Mouse (Mus musculus) Patski (cell line): ENCODE data around the gene Nupr1l. TPM values are rescaled to one million over a fixed set of nuclear protein-coding genes. Genes with fewer than 3 reads are reported as not detected.
"Not testable (repeated sequence)": the region's sequence is repeated elsewhere in the genome, so short reads cannot be mapped to it uniquely, and the experiment has no call there.

Experiments
- ATAC-seq: fragments of 100-300 bp; one replicate; pipeline ENCODE4 v1.8.0; 2021
- CTCF ChIA-PET: fragments of 350-600 bp; sonication (Branson Sonifier 250); formaldehyde crosslinking; loops from one replicate; lab custom pipeline; 2022; ENCODE audit warnings: inconsistent platforms; lab: Charles Lee
- POLR2A ChIA-PET: fragments of 350-600 bp; sonication (Branson Sonifier 250); formaldehyde crosslinking; loops from one replicate; lab custom pipeline; 2022; ENCODE audit warnings: antibody characterized with exemption, inconsistent platforms; lab: Charles Lee
- DNase-seq: peaks from one replicate; pipeline ENCODE4 v3.0.0-alpha.2; 2011; ENCODE audit warnings: low read depth, low spot score
- H3K27me3 ChIP-seq: fragments of 371-371 bp; one replicate; pipeline ENCODE4 v1.5.1; 2021
- CTCF ChIP-seq: fragments of 100-300 bp; IDR thresholded peaks from one replicate; pipeline ENCODE4 v1.5.1; 2021
- in situ Hi-C: fragments of 300-500 bp; cut with MboI; formaldehyde crosslinking; loops from 3 replicates; pipeline ENCODE4 v1.11.1; 2018; ENCODE audit warnings: low pct_unique_long_range_greater_than_20kb, mixed read lengths
- polyA plus RNA-seq: library from polyadenylated mRNA; unstranded; gene quantifications from one replicate; pipeline ENCODE4 v1.2.3, GENCODE M21; 2021

Gene Nupr1l
- polyA plus RNA-seq, 1 experiment from 2014 or later, result 5.8 TPM

DNA sequence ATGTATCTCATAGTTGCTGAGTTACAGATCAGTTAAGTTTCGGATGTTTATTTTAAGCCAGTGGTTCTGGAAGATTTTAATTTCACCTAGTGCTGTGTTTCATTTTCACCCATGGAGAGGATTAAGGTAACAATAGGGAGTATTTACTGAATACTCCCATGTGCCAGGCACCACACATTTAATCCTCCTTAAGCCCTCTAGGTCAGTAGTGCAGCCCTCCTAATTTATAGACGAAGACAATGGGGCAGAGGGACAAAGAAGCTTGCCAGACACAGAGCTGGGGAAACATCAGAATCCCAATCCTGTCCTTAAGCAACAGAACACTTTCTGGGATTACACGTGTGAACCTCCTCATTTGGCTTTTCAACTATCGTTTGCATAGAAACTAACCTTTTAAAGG, 28.6 kb downstream of the Nupr1l start:
- H3K27me3 ChIP-seq, result no peaks in the 10 kb centered on the region
- DNase-seq (no peak), ATAC-seq (no peak)
- no peak for TF ChIP-seq CTCF
- CTCF ChIA-PET, result no interaction called here
- POLR2A ChIA-PET, result no interaction called here
- in situ Hi-C loops, result no loop called here

DNA sequence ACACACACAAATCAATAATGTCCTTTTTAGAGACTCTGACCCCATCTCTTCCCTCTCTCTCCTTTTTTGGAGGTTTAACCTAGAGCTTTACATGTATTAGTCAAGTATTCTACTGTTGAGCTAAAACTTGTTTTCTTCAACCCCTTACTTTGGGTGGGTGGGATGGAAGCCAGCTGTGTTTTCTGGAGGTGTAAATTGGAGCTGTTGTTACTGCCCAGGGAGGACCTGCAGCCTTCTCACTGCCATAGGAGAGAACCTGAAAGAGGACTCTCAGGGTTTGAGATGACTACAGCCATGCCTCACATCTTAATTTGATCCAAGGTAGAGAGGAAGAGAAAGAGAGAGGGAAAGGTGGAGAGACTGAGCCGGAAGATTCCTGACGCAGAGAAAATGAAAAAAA, 31.9 kb downstream of the Nupr1l start:
- DNase-seq, result no peak
- TF ChIP-seq CTCF, result no peak
- no peak for ATAC-seq
- CTCF ChIA-PET, result interaction anchor here (0.8 to 2.9 kb wide), 8 partner anchors 9 to 96 kb away, joined by 3 to 10 read pairs (median 4); partner anchors contain the start of gene Nupr1l
- H3K27me3 ChIP-seq, result no peaks in the 10 kb centered on the region
- POLR2A ChIA-PET, result interaction anchor here (0.6 kb wide), 1 partner anchor 388 kb away, joined by 5 read pairs; no protein-coding TSS in a partner anchor
- in situ Hi-C loops, result no loop called here

DNA sequence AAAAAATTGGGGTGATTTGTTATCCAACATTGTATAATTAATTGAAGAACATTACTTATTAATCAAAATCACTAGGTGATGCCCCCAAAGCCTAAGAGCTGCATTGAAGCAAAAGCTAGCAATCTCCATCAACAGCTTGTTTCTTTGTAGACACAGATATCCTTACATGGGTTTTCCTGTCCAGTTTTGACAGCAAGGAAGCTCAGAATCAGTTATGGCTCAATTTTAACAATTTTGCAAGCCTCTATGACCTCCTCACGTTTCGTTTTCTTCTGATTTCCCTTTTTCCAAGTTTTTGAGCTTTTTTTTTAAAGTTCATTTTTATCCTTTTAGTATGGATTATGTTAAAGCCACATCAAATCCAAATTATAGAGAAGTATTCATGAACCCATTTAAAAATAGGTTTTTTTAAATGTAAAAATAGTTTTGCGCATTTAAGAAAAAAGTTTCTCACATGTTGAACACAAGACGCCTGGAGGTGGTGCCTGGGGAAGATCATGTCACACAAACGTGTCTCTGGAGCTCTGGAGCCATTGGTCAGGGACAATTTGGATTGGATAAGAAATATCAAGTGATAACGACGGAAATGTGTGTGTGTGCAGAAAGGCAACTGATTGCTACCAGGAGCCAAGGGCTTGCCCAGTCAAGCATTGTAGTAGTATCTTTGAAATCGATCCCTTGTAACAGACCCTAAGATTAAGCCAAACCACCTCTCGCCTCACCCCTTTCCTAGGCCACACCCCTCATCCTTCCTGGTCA, 32.6 kb downstream of the Nupr1l start:
- no peak for DNase-seq
- POLR2A ChIA-PET, result interaction anchor here (0.6 kb wide), 1 partner anchor 389 kb away, joined by 5 read pairs; no protein-coding TSS in a partner anchor
- in situ Hi-C loops, result no loop called here
- peak; percentile 26 for ATAC-seq
- CTCF ChIA-PET, result interaction anchor here (0.8 to 2.9 kb wide), 8 partner anchors 10 to 95 kb away, joined by 3 to 10 read pairs (median 4); partner anchors contain the start of gene Nupr1l
- no peak for TF ChIP-seq CTCF
- H3K27me3 ChIP-seq, result no peaks in the 10 kb centered on the region

DNA sequence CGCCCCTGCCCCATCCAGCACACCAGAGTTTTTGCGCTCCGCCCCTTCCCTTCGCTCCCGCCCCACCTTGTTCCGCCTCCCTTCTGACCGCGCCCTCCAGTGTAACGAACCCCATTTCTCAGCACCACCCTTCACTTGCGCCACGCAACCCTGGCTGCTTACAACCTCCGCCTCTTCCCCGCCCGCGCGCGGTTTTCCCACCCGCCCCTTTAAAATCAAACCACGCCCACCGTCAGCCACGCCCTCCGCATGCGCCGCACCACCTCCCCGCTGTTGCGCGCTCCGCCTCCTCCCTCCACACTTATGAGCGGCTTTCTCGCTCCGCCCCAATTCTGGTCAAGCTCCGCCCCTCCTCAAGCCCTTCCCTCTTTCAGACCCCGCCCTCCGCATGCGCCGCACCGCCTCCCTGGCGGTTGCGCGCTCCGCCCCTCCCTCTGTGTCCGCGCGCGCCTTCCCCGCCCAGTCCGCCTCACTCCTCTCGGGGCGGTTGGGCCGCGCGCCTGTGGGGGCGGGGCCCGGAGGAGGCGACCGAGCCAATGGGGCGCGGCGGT, 33.2 kb downstream of the Nupr1l start, which contains the start of gene Vkorc1l1:
TSS of gene Vkorc1l1 (plus strand) at position 476 of the 551 bp plus-strand sequence.
- ChIA-PET POLR2A (interaction anchor here (0.7 kb wide), 1 partner anchor 187 kb away, joined by 7 read pairs; no protein-coding TSS in a partner anchor), CTCF (interaction anchor here (1.1 to 2.9 kb wide), 4 partner anchors 10 to 95 kb away, joined by 3 to 10 read pairs (median 5); partner anchors contain the start of gene Nupr1l)
- DNase-seq (peak; percentile 99), ATAC-seq (peak; percentile 96)
- no peak for TF ChIP-seq CTCF
- in situ Hi-C loops, result no loop called here
- H3K27me3 ChIP-seq, result no peaks in the 10 kb centered on the region

DNA sequence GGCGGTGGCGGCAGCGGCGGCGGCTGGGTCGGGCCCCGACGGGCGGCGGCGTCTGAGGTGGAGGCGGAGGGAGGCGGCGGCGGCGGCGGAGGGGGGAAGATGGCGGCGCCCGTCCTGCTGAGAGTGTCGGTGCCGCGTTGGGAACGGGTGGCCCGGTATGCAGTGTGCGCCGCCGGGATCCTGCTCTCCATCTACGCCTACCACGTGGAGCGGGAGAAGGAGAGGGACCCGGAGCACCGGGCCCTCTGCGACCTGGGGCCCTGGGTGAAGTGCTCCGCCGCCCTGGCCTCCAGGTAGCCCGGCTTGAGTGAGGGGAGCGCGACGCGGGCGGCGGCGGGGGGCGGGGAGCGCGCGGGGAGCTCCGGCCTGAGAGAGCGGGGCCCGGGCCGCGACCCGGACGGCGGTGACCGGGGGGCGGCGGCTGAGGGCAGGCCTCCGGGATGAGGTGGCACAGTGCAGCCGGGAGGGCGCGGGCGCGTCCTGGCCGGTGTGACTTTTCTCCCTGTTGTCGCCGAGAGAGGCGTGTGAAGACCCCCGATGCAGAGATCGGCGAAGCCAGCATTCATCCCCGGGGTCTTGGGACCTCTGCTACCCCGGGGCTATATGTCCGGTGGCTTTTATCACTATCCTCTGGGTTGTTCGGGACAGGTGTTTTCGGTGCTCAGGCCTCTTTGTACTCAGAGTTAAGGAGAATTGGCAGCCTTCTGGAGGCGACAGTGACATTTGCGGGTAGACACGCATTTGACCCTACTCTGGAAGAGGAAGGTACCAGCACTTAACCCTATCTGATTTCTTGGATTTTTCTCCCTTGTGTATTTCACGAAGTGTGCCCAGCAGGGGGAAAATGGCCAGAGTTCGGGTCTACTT, 34.0 kb downstream of the Nupr1l start:
- POLR2A ChIA-PET, result interaction anchor here (0.7 to 0.9 kb wide), 2 partner anchors 12 to 186 kb away, joined by 4 to 7 read pairs; no protein-coding TSS in a partner anchor

DNA sequence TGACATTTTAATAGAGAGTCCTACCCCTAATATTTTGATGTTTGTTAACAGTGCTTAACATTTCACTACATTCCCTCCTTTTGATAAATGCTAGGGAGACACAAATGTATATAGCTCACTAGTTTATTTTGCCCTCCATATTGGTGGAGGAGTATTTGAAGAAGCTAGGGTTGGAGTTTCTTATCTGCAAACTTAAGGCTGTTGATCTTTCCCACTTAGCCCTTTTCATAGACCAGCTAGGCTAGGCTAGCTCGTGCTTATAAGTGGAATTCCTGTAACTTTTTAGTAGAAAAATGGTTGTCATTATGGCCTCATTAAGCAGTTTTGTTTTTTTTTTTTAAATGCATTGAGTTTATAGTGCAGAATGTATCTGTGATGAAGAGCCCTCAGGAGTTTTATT, 35.1 kb downstream of the Nupr1l start:
- in situ Hi-C loops, result no loop called here
- H3K27me3 ChIP-seq, result no peaks in the 10 kb centered on the region
- ChIA-PET POLR2A (interaction anchor here (0.5 kb wide), 1 partner anchor 45 kb away, joined by 4 read pairs; no protein-coding TSS in a partner anchor), CTCF (interaction anchor here (1.3 kb wide), 1 partner anchor 25 kb away, joined by 3 read pairs; no protein-coding TSS in a partner anchor)
- TF ChIP-seq CTCF, result no peak
- DNase-seq (no peak), ATAC-seq (no peak)

More for the DNA sequence above, 34.0 kb downstream of the Nupr1l start:
- CTCF ChIA-PET, result interaction anchor here (1.3 kb wide), 1 partner anchor 26 kb away, joined by 3 read pairs; no protein-coding TSS in a partner anchor
- DNase-seq, H3K27me3 ChIP-seq, in situ Hi-C loops: not testable (repeated sequence)
- ATAC-seq, result peak; percentile 2

DNA sequence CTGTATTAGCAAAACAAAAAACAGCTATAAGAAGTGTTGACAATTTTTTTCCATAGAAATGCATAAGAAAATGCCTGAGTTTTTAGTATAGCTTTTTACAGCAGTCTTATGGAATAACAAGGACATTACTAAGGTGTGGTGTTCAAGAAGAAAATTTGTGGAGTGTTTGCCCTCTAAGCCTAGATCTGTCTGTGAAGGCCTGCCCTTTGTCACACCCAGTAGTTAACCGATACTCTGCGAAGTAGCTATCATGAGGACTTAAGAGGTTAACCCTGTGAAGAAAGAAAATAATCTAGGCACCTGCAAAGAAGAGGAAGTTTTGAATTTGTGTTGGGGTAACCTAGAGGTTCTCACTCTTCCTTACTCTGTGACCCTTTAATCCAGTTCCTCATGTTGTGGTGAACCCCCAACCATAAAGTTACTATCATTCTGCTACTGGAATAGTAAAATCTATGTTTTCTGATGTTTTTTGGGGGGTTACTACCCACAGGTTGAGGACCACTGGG, 39.2 kb downstream of the Nupr1l start:
- ChIA-PET CTCF (interaction anchor here (0.9 kb wide), 1 partner anchor 59 kb away, joined by 3 read pairs; no protein-coding TSS in a partner anchor), POLR2A (no interaction called here)
- in situ Hi-C loops, result no loop called here
- DNase-seq, result no peak
- H3K27me3 ChIP-seq, result no peaks in the 10 kb centered on the region
- ATAC-seq, result no peak
- TF ChIP-seq CTCF, result no peak

DNA sequence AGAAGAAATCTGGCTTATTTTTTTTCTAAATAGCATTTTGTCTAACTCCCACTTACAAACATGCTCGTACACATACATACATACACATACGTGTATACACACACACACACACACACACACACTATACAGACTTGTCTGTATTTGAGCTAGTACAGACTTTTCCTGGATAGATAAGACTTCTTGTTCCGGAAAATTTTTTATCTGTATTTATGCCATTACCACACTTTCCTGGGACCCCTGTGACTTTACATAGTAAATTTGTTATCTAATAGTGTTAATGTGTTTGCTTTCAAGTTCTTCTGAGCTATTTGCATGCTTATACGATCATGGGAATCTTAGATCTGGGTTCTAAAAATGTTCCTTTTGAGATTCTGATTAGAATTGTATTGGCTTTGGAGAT, 43.8 kb downstream of the Nupr1l start:
- TF ChIP-seq CTCF, result no peak
- POLR2A ChIA-PET, result no interaction called here
- CTCF ChIA-PET, result interaction anchor here (0.7 kb wide), 1 partner anchor 17 kb away, joined by 3 read pairs; no protein-coding TSS in a partner anchor
- in situ Hi-C loops, result no loop called here
- H3K27me3 ChIP-seq, result no peaks in the 10 kb centered on the region
- ATAC-seq (no peak), DNase-seq (no peak)

DNA sequence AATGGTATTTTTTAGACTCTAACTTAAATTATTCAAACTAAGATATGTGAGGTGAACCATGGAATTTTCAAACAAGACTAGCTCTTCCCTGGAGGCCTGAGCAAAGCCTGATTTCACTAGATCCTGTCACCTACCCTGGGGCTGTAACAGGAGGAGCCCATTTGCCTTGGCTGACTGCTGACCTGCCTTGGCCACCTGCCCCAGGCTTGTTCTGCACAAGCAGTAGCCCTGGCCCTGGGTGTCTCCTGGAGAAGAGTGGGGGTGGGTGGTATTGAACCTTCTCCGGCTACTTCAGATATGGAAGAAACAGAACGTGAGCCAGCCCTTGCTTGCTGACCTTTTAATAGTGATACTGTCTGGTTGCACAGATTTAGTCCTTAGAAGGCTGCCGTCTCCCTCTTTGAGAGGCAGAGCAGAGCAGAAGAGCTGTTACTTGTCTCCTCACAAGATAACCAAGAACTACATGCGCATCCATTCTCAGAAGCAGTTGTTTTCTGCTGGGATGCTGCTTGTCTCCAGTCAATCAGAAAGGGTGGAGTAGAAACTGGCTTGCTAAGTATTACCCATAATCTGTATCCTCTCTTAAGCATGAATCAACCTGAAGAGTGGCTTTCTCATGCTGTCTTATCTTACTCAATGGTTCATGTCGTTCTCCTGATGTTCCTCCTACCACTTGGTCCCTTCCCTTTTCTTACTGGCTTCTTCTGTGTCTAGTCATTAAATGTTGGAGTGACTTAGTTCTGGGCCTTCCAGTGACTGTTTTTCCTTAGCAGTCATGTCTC, 46.3 kb downstream of the Nupr1l start:
- no peak for TF ChIP-seq CTCF
- peak; percentile 82 for ATAC-seq
- CTCF ChIA-PET, result interaction anchor here (0.8 to 1.5 kb wide), 4 partner anchors 8 to 24 kb away, joined by 3 to 5 read pairs (median 4); no protein-coding TSS in a partner anchor
- H3K27me3 ChIP-seq, result no peaks in the 10 kb centered on the region
- in situ Hi-C loops, result no loop called here
- DNase-seq, result no peak
- POLR2A ChIA-PET, result interaction anchor here (0.9 kb wide), 1 partner anchor 12 kb away, joined by 4 read pairs; no protein-coding TSS in a partner anchor
